Mouse (Mus musculus): ENCODE data around the gene Rnf17. TPM values are rescaled to one million over a fixed set of nuclear protein-coding genes. Genes with fewer than 3 reads are reported as not detected.

Rnf17 gene
- total RNA-seq (2015), result 4.4 and 6.4 TPM in 2 replicates
- total RNA-seq (2017), result 3.5 and 7.8 TPM in 2 replicates

GRCm38 (mm10) chr14:56402311-56403071 is at the start of gene Rnf17:
TSS of gene Rnf17 (plus strand) at chr14:56402581.
- peak; percentile 65 for ATAC-seq (replicated peaks; ENCODE audit: poor library complexity)

DNA sequence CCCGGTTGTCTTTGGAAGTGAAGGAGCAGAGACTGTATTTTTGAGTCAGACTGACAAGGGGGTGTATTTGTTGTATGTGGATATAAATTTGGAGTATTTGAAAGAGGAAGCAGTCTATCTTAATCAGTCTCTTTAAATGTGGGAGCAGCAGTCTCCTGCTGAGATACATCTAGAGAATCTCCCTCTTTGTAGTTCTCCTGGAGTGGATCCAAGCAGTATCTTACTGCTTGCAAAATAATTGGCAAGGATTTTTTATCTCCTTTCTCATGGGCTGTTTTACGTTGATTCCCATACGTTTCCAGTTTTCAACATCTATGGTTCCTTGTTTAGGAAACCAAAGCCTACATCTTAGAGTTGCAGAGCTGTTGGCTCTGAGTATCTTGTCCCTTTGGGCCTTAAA is 47.6 kb upstream of the Rnf17 start:
- no peak for ATAC-seq (replicated peaks; ENCODE audit: poor library complexity)

DNA sequence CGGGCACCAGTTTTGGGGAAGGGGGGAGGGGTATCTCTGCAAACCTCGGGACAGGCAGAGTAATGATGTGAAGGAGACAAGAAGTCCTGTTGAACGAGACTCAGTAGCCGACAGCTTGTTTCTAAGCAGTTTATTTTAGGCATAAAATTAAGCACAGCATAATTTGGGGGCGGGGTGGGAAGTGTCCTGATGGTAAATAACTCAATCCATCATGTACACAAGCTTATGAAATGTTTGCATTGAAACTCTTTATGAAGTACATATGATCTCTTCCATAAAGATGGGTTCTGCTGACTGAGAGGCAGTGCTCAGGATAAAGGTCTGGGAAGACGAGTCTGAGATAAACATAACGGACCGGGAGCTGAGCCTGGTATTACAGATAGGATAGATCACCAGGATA is 47.0 kb upstream of the Rnf17 start:
- no peak for ATAC-seq (replicated peaks; ENCODE audit: poor library complexity)

DNA sequence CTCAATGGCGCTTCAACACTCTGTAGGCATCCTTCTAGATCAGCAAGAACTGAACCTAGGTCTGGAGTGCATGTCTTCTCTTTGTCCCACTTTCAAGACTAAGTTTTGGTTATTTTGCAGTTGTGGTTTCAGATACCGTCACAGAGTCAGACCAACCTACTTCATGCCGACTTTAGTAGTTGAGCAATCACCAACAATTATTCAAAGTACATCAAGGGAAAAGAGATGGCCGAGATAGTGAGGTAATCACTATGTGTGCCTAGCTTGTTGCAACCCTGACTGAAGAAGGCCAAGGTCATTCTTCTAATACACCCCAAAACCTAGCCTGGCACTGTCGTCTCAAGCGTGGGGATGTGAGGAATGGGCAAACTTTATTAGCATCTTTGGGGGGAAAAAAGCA is 46.2 kb upstream of the Rnf17 start:
- no peak for ATAC-seq (replicated peaks; ENCODE audit: poor library complexity)

GRCm38 (mm10) chr14:56358422-56358821 is 44.0 kb upstream of the Rnf17 start:
- no peak for ATAC-seq (replicated peaks; ENCODE audit: poor library complexity)

- no peak for ATAC-seq (replicated peaks; ENCODE audit: poor library complexity)
These were observed 43.2 kb upstream of the Rnf17 start for GRCm38 (mm10) chr14:56359131-56359530.

DNA sequence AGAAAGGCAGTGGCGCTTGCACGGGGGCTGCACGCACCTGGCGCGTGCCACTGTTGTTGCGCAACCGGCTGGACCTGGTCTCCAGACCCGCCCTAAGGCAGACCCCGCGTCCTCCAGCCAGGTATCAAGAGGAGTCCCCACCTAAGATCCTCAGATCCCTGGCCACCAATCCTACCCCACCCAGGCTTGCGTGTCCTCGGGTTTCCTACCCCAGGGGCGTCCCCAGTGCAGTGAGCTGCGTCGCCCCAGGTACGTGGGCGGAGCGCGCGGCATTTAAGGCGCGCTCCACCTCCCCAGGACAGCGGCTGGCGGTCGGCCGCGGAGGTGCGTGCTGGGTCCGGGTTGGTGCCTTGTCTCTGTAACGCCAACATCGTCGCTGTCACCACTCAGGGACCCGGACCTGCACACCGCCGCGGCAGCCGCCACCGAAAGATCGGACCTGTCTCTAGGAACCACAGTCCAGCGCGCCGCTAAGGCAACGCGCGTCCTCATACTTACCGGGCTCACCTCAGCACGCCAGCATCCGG is 37.6 kb upstream of the Rnf17 start, which contains the start of gene Atp12a:
Atp12a (plus strand) TSS at position 358 of the 527 bp plus-strand sequence.
- ATAC-seq (replicated peaks; ENCODE audit: poor library complexity), result no peak

DNA sequence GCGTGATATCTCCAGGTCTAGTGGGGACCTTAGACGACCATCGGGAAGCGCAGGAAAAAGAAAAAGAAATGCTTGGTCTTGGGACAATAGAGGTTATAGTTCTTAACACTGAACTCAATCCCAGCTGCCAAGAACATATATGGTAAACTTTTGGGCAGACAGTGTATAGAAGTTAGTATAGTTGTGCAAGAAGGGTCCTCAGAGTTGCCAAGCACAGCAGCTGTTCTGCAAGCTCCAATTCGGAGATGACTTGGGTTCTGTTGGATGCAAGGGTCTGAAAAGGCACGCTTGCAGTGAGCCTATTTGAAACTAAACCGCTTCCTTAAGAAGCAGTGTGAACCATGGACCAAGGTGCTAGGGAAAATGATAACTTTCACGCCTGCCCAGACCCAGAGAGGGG is 37.1 kb upstream of the Rnf17 start:
- ATAC-seq (replicated peaks; ENCODE audit: poor library complexity), result no peak

DNA sequence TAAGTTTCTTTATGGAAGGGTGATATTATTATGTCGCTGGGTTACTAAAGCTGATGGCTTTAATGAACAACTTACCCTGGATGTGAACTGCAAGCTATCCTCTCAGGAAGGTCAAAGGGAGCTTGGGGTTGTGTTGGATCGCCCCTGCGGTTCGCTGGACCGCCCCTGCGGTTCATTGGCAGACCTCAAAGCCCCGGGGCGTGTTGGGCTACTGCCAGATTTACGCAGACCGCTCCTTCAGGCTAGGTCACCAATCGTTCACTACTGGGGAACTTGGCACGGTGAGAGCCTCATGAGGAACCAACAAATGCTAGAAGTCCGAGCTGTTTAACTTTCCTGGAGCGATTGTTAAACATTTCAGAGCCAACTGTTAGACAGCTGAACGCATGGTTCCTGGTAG is 35.7 kb upstream of the Rnf17 start:
- ATAC-seq (replicated peaks; ENCODE audit: poor library complexity), result no peak

DNA sequence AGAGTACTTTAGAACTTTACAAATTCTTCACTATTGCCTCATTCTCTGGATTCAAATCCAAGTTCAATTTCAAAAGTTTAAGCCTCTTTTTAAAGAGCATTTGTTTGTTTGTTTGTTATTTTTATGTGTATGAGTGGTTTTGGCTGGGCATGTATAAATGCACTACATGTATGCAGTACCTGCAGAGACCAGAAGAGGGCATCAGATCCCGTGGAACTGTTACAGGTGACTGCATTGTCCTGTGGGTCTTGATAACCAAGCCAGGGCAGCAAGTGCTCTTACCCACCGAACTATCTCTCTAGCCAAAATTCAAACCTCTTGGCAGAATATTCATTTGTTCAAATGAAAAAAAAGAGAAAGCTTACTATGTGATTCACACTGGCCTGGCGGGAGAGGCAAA is 33.5 kb upstream of the Rnf17 start:
- ATAC-seq (replicated peaks; ENCODE audit: poor library complexity), result peak; percentile 70; the same call in 1 of the 2 replicates

DNA sequence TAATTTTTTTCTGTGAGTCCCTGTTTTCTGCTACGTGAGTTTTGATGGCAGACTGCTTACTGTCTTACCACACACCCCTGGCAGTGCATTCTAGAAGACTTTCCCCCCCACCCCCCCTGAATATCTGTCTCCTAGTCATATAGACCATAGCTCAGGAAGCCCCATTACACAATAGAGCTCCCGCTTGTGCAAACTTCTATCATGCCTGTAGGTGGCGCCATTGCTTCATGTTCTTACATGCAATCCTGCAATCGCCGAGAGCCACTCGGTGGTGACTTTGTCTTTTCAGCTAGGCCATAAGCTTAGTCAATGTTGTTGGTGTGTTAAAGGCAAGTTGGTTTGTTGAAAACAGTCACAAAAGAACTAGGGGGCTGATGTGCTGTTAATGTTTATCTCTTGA is 26.6 kb upstream of the Rnf17 start:
- ATAC-seq (replicated peaks; ENCODE audit: poor library complexity), result peak; percentile 97

GRCm38 (mm10) chr14:56377745-56378144 is 24.6 kb upstream of the Rnf17 start:
- no peak for ATAC-seq (replicated peaks; ENCODE audit: poor library complexity)

DNA sequence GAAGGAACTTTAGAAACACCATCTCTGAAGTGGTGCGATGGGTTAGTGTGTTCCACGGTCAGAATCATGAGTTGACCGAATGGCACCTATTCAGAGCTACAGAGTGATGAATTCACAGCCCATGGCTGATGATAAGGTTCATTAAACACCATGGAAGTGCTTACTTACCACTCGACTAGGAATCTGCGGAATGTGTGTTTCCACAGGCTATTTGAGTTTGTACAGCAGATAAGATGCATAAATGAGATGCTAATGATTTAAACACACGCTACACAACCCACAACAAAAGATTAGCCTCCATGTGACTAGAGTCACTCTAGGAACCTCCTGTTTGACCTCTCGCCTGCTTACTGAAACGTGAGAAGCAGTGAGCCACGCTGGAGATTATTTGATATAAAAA is 23.0 kb upstream of the Rnf17 start:
- no peak for ATAC-seq (replicated peaks; ENCODE audit: poor library complexity)

- ATAC-seq (replicated peaks; ENCODE audit: poor library complexity), result no peak
These were observed 20.0 kb upstream of the Rnf17 start for GRCm38 (mm10) chr14:56382366-56382765.

DNA sequence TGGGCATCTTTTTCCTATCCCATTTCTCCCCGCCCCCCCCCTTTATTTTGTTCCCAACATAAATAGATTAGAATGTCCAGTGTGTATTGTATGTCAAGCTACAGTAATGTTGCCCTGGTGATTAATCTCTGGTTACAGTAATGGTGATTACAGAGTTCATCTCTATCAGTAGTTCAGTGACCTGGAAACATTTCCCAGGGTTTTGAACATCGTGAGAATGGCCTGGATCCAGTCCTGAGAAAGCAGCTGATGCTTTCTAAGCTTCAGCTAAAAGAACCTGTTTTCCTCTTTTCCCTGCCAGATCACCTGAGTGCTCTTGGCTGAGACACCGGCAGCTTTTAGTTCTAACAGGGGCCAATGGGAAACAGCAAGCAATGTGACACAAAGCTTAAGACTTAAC is 12.1 kb upstream of the Rnf17 start:
- ATAC-seq (replicated peaks; ENCODE audit: poor library complexity), result no peak

- no peak for ATAC-seq (replicated peaks; ENCODE audit: poor library complexity)
These were observed 8.6 kb upstream of the Rnf17 start for GRCm38 (mm10) chr14:56393704-56394312.

GRCm38 (mm10) chr14:56398001-56398400 is 4.4 kb upstream of the Rnf17 start:
- peak; percentile 73 for ATAC-seq (replicated peaks; ENCODE audit: poor library complexity)

GRCm38 (mm10) chr14:56403072-56403375 is 643 bp downstream of the Rnf17 start:
- ATAC-seq (replicated peaks; ENCODE audit: poor library complexity), result no peak

DNA sequence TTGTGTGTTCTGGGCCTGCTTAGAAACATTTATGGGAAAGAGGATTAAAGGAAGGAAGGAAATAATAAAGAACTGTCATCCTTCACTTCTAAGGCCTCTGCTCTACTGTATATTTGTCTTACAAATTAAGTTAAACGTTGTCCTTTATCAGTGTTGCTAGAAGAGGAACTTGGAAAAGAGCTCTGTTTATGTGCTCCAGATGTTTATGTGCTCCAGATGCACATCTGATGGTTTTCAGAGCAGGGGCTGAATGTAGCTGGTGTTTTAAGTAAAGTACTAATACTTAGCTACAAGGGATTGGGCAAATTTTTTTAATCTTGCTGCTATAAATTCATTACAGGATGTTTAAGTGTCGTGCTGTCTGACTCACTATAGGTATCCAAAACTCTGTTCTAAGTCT is 59.7 kb downstream of the Rnf17 start:
- ATAC-seq (replicated peaks; ENCODE audit: poor library complexity), result no peak

- ATAC-seq (replicated peaks; ENCODE audit: poor library complexity), result 0 out of 2 replicates have a peak, but pooled peaks have one; percentile 17
These were observed 60.3 kb downstream of the Rnf17 start for GRCm38 (mm10) chr14:56462729-56463128.

DNA sequence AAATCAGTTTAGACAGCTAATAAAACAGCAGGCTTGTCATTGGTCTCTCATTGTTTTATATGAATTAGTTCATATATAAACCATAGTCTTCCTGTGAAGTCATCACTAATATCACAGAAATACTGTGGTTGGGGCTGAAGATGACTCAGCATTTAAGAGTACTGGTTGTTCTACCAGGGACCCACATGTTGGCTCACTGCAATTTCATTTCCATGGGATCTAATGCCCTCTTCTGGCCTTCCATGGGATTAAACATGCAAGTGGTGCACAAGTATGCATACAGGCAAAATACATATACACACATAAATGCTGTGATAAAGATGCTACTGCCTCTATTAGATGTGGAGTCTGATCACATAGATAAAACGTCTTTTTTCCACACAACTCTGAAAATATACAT is 65.8 kb downstream of the Rnf17 start:
- peak; percentile 86 for ATAC-seq (replicated peaks; ENCODE audit: poor library complexity)

- ATAC-seq (replicated peaks; ENCODE audit: poor library complexity), result no peak
These were observed 87.4 kb downstream of the Rnf17 start for GRCm38 (mm10) chr14:56489806-56490205.
